Mouse (Mus musculus): ENCODE data around the gene Unc5b. TPM values are rescaled to one million over a fixed set of nuclear protein-coding genes. Genes with fewer than 3 reads are reported as not detected.

The Unc5b gene
- total RNA-seq, 2 experiments from 2014 or later, result 14.0 to 14.1 TPM

GRCm38 (mm10) chr10:60820552-60820951 lies 10.8 kb downstream of the Unc5b start:
- DNase-seq, result peak in 1 of 2 experiments; percentile 27

DNA sequence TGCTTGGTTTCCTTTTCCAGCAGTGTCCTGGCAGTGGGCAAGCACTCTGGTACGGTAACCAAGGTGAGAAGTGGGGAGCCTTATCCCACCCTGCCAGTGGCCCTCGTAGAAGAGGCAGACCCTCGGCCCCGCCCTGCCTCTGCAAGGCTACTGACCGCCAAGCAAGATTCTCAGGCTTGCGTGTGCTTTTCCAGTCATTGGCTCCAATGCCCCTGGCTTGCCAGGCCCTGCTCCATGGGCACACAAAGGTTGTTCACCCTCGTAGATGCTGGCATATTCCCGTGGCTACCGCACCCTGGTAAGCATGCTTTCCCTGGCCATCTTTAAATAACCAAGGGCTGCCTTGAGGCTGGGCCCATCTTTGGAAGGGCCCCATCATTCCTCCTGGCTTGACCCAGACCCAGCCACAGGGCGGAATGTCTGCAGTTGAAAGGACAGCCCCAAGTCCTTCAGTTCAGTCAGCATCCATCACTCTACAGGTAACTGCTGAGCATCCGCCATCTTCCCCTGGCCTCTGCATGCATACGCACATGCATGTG lies 11.7 kb downstream of the Unc5b start:
- DNase-seq, result no peak

- DNase-seq, result no peak
Measured at GRCm38 (mm10) chr10:60819179-60819578, 12.2 kb downstream of the Unc5b start.

GRCm38 (mm10) chr10:60818708-60819107 lies 12.7 kb downstream of the Unc5b start:
- no peak for DNase-seq

DNA sequence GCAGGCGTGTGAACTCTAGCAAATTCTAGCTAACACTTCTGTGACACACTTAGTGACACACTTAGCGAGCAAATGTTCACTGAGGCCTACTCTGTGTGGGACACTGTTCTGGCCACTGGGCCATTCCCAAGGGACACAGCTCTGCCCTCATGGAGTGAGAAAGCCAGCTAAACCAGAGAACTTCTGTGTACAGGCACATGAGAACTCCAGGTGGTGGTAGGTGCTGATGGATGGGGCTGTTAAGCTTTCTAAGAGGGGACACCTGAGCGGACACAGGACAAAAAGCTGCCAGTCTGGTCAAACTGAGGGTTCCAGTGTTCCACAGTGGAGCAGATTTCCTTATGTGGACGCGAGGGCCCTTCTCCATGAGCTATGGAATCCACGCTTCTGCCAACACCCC lies 13.5 kb downstream of the Unc5b start:
- DNase-seq, result no peak

GRCm38 (mm10) chr10:60816872-60817648 lies 14.3 kb downstream of the Unc5b start:
- peak; percentile 66 to 78 for DNase-seq

GRCm38 (mm10) chr10:60815855-60816254 lies 15.5 kb downstream of the Unc5b start:
- peak in 1 of 2 experiments; percentile 29 for DNase-seq

- no peak for DNase-seq
Measured at GRCm38 (mm10) chr10:60815059-60815458, 16.3 kb downstream of the Unc5b start.

DNA sequence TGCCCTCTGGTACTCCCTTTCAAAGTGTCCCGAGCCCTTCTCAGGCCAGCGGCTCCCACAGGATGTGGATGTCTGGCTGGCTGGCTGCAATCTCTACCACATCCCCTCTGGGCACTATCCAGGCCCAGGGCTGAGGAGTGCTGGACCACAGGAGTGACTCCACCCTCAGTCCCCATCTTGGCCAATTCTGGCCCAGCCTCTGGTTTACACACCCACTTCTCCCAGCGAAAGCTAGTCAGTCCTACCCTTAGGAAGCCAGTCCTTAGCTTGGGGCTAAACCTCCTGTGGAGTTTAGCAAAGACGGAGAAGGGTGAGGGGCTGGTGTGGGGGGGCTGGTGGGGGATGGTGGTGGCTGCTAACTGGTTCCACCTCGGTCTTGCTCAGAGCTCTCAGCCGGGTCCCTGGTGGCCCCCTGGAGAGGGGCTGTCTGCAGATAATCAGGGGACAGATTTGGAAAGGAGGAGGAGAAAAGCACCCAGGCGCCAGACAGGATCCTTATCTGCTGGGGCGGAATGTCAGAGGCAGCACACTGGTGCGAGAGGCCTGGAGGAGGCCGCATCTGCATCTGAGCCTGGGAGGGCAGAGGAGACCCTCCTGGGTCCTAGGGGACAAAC lies 16.8 kb downstream of the Unc5b start:
- no peak for DNase-seq

DNA sequence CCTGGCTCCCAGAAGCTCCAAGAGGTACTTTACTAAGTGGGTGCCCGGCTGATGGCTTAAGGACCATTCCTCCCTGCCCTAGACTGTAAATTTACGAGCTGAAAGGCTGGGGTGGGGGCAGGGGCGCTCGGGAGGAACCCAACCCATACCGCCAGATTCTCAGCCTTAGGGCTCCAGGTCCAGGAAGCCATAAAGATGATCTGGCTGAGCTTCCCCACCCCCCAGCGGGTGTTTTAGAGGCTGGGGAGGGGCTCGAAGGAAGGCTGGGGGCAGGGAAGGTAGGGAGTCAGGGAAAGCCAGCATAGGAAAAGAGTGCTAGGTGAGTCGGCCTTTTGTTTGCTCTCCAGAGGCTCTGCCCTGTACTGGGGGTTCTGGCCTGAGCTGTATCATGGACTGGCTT lies 17.8 kb downstream of the Unc5b start:
- DNase-seq, result no peak

DNA sequence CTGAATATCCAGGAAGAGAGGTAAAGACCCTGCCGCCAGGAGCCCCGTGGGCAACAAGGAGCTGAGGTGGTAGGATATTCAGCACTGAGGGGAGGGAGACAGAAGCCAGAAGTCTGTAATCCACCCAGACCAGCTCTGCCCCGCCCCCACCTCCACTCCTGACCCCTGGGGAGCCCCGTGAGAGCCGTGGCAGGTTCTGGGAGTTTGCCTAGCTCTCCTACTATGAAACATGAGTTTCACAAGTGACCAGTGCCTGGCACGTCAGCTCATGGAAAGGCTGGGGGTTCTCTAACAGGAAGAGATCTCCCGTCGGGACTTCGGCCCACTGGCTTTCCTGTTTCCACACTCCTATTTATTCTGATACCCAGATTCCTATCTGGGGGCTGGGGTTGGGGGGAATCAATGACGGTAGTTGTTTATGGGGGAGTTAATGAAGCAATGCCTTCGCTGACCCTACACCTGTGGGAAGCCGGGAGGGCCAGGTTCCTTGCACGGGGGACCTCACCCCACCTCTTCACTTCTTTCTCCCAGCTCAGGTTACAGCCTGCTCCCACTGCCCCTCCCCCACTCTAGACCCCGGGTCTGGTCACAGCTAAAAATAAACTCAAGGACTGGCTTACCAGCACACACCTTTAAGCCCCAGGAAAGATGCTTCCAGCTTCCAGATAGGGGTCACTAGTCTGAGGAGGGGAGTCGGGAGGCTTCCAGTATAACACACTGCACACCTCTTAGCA lies 19.4 kb downstream of the Unc5b start:
- DNase-seq, result no peak

- no peak for DNase-seq
Measured at GRCm38 (mm10) chr10:60808447-60808846, 22.9 kb downstream of the Unc5b start.

DNA sequence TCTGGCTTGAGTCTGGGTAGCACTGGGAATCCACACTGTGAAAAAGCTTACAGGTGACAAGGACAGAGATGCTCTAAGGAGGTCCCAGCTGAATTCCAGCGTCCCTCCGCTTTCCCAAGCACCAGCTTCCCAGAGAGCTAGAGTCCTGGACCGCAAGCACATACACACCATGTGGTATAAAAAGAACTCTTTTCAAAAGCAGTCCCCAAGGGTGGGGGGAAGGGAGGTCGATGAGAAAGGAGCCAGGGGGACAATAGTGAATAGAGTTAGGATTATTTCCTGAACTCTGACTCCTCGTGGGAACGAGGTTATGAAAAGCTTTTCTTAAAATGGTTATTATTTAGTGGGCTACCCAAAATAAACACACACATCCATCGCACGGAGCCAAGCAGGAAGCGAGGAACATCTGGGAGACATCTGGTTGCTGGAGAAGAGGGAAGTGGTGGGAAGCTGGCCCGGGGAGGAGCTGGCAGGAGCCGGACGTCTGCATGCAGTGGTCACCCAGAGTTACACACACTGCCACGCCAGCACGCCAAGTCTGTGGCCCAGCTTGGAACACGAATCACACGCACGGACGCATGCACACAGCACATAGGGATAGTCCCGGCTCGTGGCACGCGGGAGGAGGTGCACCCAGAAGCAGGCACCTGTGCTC lies 23.7 kb downstream of the Unc5b start:
- no peak for DNase-seq

GRCm38 (mm10) chr10:60806207-60806538 lies 25.2 kb downstream of the Unc5b start:
- DNase-seq, result no peak

DNA sequence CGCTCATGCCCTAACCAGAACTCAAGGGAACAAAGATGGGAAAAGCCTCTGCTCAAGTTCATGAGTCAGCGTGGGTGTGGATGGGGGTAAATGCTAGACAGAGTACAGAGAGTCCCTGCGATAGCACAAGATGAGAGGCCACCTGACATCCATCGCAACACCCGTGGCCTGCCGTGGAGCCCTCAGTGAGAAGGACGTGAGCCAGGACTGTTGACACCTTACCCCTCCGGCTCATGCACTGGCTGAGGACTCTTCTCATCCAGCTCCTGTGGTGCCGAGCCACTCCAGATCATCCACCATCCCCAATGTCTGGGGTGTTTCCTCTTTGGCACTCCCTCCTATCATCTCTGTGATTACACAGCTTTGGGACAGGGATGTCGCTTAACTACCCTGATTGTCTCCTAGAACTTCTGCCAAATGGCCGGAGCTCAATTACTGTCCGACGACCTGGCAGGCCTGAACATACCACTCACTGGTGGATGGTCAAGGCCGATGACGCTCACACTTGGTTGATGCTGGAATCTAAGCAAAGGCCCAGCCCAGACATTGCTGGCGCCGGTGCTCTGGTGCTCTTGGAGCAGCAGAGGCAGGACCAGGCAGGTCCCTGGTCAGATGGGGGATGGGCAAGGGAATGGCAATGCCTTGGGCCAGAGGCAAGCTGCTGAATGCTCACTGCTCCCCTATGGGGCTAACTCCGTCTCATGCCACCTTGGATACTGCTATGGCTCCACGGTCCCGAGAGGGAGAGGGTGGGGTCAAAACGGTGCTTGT lies 25.8 kb downstream of the Unc5b start:
- DNase-seq, result no peak

DNA sequence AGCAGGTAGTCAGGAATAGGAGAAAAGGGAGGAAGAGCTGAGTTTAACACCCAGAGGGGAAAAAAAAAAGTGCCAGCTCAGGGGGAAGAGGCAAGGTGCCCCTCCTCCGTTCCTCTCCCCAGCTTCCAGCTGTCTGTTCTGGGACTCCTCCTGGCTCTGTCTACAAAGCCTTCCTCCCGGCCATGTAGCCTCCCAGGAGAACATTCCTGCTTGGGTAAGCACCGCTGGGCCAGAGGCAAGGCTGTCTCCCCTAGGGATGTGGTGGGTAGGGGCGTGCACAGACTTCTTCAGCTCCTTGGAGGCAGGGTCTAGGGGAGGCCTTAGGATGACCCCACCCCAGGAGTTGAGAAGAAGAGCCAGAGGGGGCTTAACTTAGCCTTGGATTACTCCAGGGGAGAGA lies 26.5 kb downstream of the Unc5b start:
- no peak for DNase-seq

GRCm38 (mm10) chr10:60803971-60804370 lies 27.4 kb downstream of the Unc5b start:
- no peak for DNase-seq

GRCm38 (mm10) chr10:60801898-60802412 lies 29.4 kb downstream of the Unc5b start:
- no peak for DNase-seq

DNA sequence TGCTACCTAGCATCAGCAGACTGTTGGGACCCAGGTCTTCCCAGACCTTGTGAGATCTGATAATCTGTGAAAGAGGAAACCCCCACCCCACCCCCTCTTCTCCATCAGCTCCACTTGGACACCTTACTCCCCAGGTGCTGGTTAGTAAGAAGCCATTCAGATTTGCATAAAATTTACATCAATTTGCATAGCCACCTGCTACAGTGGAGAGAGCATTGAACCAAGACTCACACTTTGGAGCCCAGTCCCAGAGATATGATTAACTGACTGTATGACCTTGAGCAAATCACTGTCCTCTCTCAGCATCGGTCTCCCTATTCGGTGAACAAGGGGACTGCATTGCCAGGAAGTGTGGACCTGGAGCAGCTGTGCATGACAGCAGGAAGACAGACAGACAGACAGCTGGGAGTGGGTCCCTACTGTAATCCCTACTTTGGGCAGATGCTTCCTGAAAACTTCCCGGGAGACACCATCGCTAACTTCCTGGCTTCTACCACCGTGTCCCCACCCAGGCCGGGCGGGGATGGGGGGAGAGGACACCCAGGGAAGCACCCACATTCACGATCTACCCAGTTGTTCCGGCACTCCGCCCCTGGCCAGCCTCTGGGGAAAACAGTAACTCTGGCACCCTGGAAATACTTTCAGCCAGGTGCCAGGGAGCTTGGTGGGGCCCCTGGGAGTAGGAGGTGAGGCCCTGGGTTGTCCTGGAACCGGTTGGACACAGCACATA lies 30.0 kb downstream of the Unc5b start:
- DNase-seq, result no peak

- DNase-seq, result no peak
Measured at GRCm38 (mm10) chr10:60800295-60801167, 30.9 kb downstream of the Unc5b start.
